Mouse (Mus musculus): Measurements from ENCODE around the gene Nup205. TPM values are rescaled to one million over a fixed set of nuclear protein-coding genes. Genes with fewer than 3 reads are reported as not detected.

The Nup205 gene
- polyA plus RNA-seq, 1 experiment from 2014 or later = 4.7 TPM

DNA sequence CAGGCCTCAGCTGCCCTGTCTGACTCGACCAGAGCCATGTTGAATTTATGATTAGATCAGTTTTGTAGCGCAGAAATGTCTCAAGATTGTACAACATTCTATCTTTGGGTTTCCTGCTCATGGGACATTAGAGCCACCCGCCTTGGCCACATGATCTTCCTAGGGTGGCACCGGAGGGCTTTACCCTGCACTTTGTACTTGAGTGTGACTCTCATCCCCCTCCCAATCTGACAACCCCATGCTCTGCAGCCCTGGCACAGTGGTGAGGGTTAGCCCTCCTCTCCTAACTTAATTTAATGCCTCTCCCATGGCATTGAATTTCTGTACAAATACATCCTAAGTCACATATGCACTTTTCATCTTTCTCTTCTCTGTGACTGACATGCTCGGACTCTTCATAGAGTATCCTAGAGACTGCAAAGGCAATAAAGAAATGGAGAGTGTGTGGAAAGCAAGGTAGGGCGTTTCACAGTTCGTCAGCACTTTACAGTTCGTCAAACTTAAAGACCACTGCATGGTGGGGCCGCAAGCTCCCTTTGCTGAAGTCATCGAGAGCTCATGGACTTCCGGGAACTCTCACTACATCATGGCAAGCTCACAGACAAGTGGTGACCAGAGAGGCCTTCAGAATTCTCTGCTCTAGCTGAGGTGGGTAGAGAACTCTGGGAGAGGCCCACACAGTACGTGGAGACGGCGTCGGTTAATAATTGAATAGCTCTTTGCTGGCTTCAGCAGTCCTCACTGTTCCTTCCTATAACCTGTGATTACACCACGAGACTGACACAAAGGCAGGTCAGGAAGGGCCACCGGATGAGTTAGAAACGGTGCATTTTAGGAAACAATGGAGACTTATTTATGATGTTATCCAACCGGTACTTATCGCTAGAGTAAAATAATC, 94.9 kb downstream of the Nup205 start:
- ATAC-seq = no peak

DNA sequence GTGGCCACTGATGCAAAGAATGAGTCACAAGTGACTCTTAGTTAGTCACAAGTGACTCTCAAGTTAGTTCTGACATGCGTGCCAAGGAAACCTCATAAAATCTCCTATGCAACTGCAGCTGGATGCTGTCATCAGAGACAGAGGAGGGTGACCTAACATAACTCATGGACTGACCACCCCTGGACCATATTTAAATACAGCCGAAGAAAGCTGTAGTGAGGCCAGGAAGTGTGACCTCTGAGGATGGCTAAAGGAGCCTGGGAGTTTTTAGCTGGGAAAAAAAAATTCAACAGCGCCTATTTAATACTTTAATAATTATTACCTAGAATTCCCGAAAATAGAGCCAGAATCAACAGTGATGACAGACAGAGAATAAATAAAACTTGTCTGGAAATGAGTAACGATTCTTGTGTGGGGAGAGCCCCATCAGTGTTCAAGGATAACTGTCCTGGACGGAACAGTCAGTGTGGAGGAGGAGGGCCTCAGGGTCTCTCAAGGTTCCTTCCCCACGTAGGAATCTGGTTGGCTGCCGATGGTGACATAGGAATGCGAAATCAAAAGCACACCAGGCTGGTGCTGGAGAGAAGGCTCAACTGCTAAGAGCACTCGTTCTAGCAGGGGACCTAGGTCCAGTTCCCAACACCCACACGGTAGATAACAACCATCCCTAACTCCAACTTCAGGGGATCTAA, 96.3 kb downstream of the Nup205 start:
- DNase-seq (ENCODE audit: low spot score) (peak; percentile 46), ATAC-seq (peak; percentile 60)
- Histone ChIP-seq H3K4me2 (replicated peaks; ENCODE audit: low read depth, low read length) (no peak overlapping the region), H3K9me3 (ENCODE audit: low read length) (no peaks in the 10 kb centered on the region), H3K4me3 (ENCODE audit: low read depth, low read length) (no peak overlapping the region), H3K27me3 (replicated peaks; ENCODE audit: insufficient read depth, low read length) (no peaks in the 10 kb centered on the region), H3K36me3 (ENCODE audit: insufficient read depth, low read length) (no peaks in the 10 kb centered on the region), H3K27ac (ENCODE audit: low read length) (no peak overlapping the region), H3K4me1 (ENCODE audit: insufficient read depth, low read depth, low read length) (no peaks in the 10 kb centered on the region), H3K9ac (replicated peaks; ENCODE audit: low read depth) (no peak overlapping the region)
- no peak for TF ChIP-seq CTCF (IDR thresholded peaks at IDR 0.05)
- no peak for TF ChIP-seq EP300 (IDR thresholded peaks at IDR 0.05)
- WGBS = 36% methylated on average over 11 of the region's 11 CpGs

More for the DNA sequence above, 94.9 kb downstream of the Nup205 start:
- DNase-seq (ENCODE audit: low spot score) = no peak
- no peaks in the 10 kb centered on the region for H3K36me3 ChIP-seq (ENCODE audit: insufficient read depth, low read length)
- 77% methylated on average over 20 of the region's 20 CpGs for WGBS
- H3K4me2 ChIP-seq (replicated peaks; ENCODE audit: low read depth, low read length) = no peak overlapping the region
- no peak overlapping the region for H3K4me3 ChIP-seq (ENCODE audit: low read depth, low read length)
- no peaks in the 10 kb centered on the region for H3K27me3 ChIP-seq (replicated peaks; ENCODE audit: insufficient read depth, low read length)
- no peaks in the 10 kb centered on the region for H3K4me1 ChIP-seq (ENCODE audit: insufficient read depth, low read depth, low read length)
- no peak overlapping the region for H3K9ac ChIP-seq (replicated peaks; ENCODE audit: low read depth)
- TF ChIP-seq CTCF (IDR thresholded peaks at IDR 0.05) = no peak
- H3K9me3 ChIP-seq (ENCODE audit: low read length) = no peaks in the 10 kb centered on the region
- H3K27ac ChIP-seq (ENCODE audit: low read length) = no peak overlapping the region

DNA sequence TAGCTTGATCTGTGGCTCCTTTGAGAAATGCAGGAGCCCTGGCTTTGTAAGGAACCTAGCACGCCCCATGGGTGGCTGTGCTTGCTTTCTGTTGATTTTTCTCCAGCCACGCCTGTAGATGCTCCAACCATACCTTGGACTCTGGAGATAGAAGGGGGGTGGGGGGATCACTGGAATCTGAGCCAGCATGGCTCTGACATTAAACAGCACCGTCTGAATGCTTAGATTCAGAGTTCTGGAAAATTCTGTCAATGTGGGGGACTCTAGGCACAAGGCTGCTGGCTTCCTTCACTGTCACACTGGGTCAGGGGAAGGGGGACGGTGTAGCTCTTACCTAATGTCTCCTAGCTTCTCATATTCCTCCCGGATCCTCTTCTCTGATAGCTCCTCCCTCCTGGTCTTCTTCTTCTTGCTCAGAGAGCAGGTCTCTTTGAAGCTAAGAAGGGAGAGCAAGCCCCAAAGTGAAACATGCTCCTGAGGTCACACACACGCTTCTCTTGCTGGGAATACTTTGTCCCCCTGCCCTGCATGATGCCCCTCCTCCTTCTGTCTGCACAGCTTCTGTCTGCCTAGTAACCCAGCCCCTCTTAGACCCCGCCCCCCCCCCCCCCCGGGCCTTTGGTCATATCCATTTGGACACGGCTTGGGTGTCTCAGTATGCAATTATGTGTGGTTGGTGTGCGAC, 100.8 kb downstream of the Nup205 start:
- H3K36me3 ChIP-seq (ENCODE audit: insufficient read depth, low read length) = no peaks in the 10 kb centered on the region
- WGBS = 52% methylated on average over 10 of the region's 10 CpGs
- no peak for ATAC-seq

DNA sequence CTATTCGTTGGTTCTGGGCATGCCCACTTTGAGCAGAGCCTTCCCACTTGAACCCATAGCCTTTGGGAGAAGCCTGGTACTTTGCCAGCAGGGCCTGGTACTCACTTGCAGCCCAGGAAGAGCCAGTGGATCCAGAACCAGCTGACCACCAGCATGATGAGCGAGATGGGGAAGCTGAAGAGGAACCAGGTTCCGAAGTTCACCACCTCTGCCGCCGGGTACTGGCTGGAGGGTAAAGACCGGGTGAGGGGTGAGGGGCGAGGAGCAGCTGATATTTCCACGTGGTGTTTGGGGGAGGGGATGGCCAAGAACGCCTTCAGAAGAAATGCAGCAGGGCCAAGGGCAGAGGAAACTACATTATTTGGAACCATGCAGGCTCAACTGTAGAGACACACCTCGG, 102.1 kb downstream of the Nup205 start:
- no peak overlapping the region for H3K9ac ChIP-seq (replicated peaks; ENCODE audit: low read depth)
- no peak for ATAC-seq
- H3K36me3 ChIP-seq (ENCODE audit: insufficient read depth, low read length) = no peaks in the 10 kb centered on the region
- no peak overlapping the region for H3K27ac ChIP-seq (ENCODE audit: low read length)
- DNase-seq (ENCODE audit: low spot score) = no peak
- no peaks in the 10 kb centered on the region for H3K4me1 ChIP-seq (ENCODE audit: insufficient read depth, low read depth, low read length)
- no peak overlapping the region for H3K4me2 ChIP-seq (replicated peaks; ENCODE audit: low read depth, low read length)
- TF ChIP-seq CTCF (IDR thresholded peaks at IDR 0.05) (no peak), EP300 (IDR thresholded peaks at IDR 0.05) (no peak)
- H3K9me3 ChIP-seq (ENCODE audit: low read length) = no peaks in the 10 kb centered on the region
- no peak overlapping the region for H3K4me3 ChIP-seq (ENCODE audit: low read depth, low read length)
- WGBS = 74% methylated on average over 10 of the region's 10 CpGs
- no peaks in the 10 kb centered on the region for H3K27me3 ChIP-seq (replicated peaks; ENCODE audit: insufficient read depth, low read length)

More for the DNA sequence above, 100.8 kb downstream of the Nup205 start:
- Histone ChIP-seq H3K4me3 (ENCODE audit: low read depth, low read length) (no peak overlapping the region), H3K9me3 (ENCODE audit: low read length) (no peaks in the 10 kb centered on the region), H3K9ac (replicated peaks; ENCODE audit: low read depth) (no peak overlapping the region), H3K4me1 (ENCODE audit: insufficient read depth, low read depth, low read length) (no peaks in the 10 kb centered on the region), H3K4me2 (replicated peaks; ENCODE audit: low read depth, low read length) (no peak overlapping the region), H3K27me3 (replicated peaks; ENCODE audit: insufficient read depth, low read length) (no peaks in the 10 kb centered on the region), H3K27ac (ENCODE audit: low read length) (no peak overlapping the region)
- DNase-seq (ENCODE audit: low spot score) = no peak
- TF ChIP-seq CTCF (IDR thresholded peaks at IDR 0.05) = no peak
- TF ChIP-seq EP300 (IDR thresholded peaks at IDR 0.05) = no peak

DNA sequence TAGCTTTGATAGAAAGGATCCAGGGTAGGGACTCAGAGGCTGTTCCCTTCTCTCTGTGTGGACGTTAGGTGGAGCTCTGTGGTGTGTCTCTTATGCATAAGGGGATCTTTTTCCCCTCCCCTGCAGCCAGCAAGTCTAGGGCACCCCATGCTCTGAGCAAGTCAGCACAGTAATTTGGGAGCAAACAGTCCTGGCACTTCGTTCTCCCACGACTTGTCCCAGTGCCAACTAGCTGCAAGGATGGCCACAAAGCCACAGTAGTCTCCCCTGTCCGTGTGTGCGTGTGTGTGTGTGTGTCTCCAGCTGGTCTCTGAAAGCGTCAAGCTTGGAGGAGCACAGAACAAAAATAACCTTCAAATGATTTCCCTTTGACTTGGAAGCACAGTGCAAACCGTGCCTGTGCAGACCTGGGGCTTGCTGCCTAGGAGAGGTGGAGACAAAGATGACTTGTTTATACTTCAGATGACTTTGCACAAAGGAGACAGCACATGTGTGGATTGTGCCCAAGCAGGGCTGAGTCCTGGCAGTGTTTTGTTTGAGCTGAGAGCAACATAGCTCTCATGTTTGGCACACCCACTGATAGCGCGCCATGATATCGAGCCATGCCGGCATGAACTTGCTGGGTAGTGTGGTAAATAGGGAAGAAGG, 111.0 kb downstream of the Nup205 start:
- H3K27ac ChIP-seq (ENCODE audit: low read length) = no peak overlapping the region
- H3K9me3 ChIP-seq (ENCODE audit: low read length) = no peaks in the 10 kb centered on the region
- no peak overlapping the region for H3K4me3 ChIP-seq (ENCODE audit: low read depth, low read length)
- no peak for TF ChIP-seq EP300 (IDR thresholded peaks at IDR 0.05)
- TF ChIP-seq CTCF (IDR thresholded peaks at IDR 0.05) = peak; percentile 15; the same call in 1 of the 2 replicates
- no peaks in the 10 kb centered on the region for H3K27me3 ChIP-seq (replicated peaks; ENCODE audit: insufficient read depth, low read length)
- no peaks in the 10 kb centered on the region for H3K36me3 ChIP-seq (ENCODE audit: insufficient read depth, low read length)
- WGBS = 44% methylated on average over 11 of the region's 11 CpGs
- DNase-seq (ENCODE audit: low spot score) = peak; percentile 28
- peak; percentile 28; the same call in 1 of the 2 replicates for ATAC-seq
- no peak overlapping the region for H3K9ac ChIP-seq (replicated peaks; ENCODE audit: low read depth)
- H3K4me1 ChIP-seq (ENCODE audit: insufficient read depth, low read depth, low read length) = no peaks in the 10 kb centered on the region
- no peak overlapping the region for H3K4me2 ChIP-seq (replicated peaks; ENCODE audit: low read depth, low read length)

Data from lung, postnatal 0 days (tissue).